Mouse (Mus musculus): Measurements from ENCODE around the gene Kctd20. TPM values are rescaled to one million over a fixed set of nuclear protein-coding genes. Genes with fewer than 3 reads are reported as not detected.
A peak's percentile ranks its signal among the peaks of the same experiment; 100 is the strongest.

Gene Kctd20
- polyA plus RNA-seq, 1 experiment from 2014 or later: 118 TPM

GRCm38 (mm10) chr17:28940776-28941555, 10.8 kb upstream of the Kctd20 start:
- 92% methylated on average over 25 of the region's 25 CpGs for WGBS
- Histone ChIP-seq H3K27ac (ENCODE audit: low read depth, low read length) (no peak overlapping the region), H3K36me3 (ENCODE audit: control insufficient read depth, insufficient read depth, low read length) (no peaks in the 10 kb centered on the region), H3K9me3 (ENCODE audit: control insufficient read depth, low read length) (no peaks in the 10 kb centered on the region), H3K4me2 (ENCODE audit: low read depth) (no peak overlapping the region), H3K9ac (ENCODE audit: low read length) (no peak overlapping the region), H3K4me3 (ENCODE audit: low read depth, low read length) (no peak overlapping the region), H3K27me3 (ENCODE audit: control insufficient read depth, insufficient read depth, low read length) (no peaks in the 10 kb centered on the region), H3K4me1 (ENCODE audit: control insufficient read depth, insufficient read depth, low read length) (no peaks in the 10 kb centered on the region)
- DNase-seq (ENCODE audit: low spot score) (no peak), ATAC-seq (ENCODE audit: insufficient read depth, low FRiP score, low TSS enrichment) (no peak)

- H3K36me3 ChIP-seq (ENCODE audit: control insufficient read depth, insufficient read depth, low read length): no peaks in the 10 kb centered on the region
- DNase-seq (ENCODE audit: low spot score) (no peak), ATAC-seq (ENCODE audit: insufficient read depth, low FRiP score, low TSS enrichment) (no peak)
- no peaks in the 10 kb centered on the region for H3K4me1 ChIP-seq (ENCODE audit: control insufficient read depth, insufficient read depth, low read length)
- no peak overlapping the region for H3K4me2 ChIP-seq (ENCODE audit: low read depth)
- WGBS: 77% methylated on average over 10 of the region's 11 CpGs
- H3K9me3 ChIP-seq (ENCODE audit: control insufficient read depth, low read length): no peaks in the 10 kb centered on the region
- H3K27me3 ChIP-seq (ENCODE audit: control insufficient read depth, insufficient read depth, low read length): no peaks in the 10 kb centered on the region
- no peak overlapping the region for H3K9ac ChIP-seq (ENCODE audit: low read length)
- H3K27ac ChIP-seq (ENCODE audit: low read depth, low read length): no peak overlapping the region
- H3K4me3 ChIP-seq (ENCODE audit: low read depth, low read length): no peak overlapping the region
These were observed 9.6 kb upstream of the Kctd20 start for GRCm38 (mm10) chr17:28942101-28942500.

- H3K4me3 ChIP-seq (ENCODE audit: low read depth, low read length): no peak within 1 kb of the TSS
- no peaks in the 10 kb centered on the region for H3K4me1 ChIP-seq (ENCODE audit: control insufficient read depth, insufficient read depth, low read length)
- no peak for ATAC-seq (ENCODE audit: insufficient read depth, low FRiP score, low TSS enrichment)
- no peaks in the 10 kb centered on the region for H3K27me3 ChIP-seq (ENCODE audit: control insufficient read depth, insufficient read depth, low read length)
- H3K9ac ChIP-seq (ENCODE audit: low read length): no peak within 1 kb of the TSS
- WGBS: 93% methylated on average over 7 of the region's 7 CpGs
- H3K9me3 ChIP-seq (ENCODE audit: control insufficient read depth, low read length): peaks cover 2% of the 10 kb centered on the region; the same call in 1 of the 2 replicates
- no peaks in the 10 kb centered on the region for H3K36me3 ChIP-seq (ENCODE audit: control insufficient read depth, insufficient read depth, low read length)
- H3K4me2 ChIP-seq (ENCODE audit: low read depth): no peak within 1 kb of the TSS
- no peak for DNase-seq (ENCODE audit: low spot score)
- no peak within 1 kb of the TSS for H3K27ac ChIP-seq (ENCODE audit: low read depth, low read length)
These were observed 8.0 kb upstream of the Kctd20 start, which contains the start of gene Pxt1 for GRCm38 (mm10) chr17:28943740-28944139. Gene Pxt1 (minus strand): TSS chr17:28943840.

- H3K36me3 ChIP-seq (ENCODE audit: control insufficient read depth, insufficient read depth, low read length): no peaks in the 10 kb centered on the region
- ATAC-seq (ENCODE audit: insufficient read depth, low FRiP score, low TSS enrichment): no peak
These were observed 7.3 kb upstream of the Kctd20 start for GRCm38 (mm10) chr17:28944481-28944880.

DNA sequence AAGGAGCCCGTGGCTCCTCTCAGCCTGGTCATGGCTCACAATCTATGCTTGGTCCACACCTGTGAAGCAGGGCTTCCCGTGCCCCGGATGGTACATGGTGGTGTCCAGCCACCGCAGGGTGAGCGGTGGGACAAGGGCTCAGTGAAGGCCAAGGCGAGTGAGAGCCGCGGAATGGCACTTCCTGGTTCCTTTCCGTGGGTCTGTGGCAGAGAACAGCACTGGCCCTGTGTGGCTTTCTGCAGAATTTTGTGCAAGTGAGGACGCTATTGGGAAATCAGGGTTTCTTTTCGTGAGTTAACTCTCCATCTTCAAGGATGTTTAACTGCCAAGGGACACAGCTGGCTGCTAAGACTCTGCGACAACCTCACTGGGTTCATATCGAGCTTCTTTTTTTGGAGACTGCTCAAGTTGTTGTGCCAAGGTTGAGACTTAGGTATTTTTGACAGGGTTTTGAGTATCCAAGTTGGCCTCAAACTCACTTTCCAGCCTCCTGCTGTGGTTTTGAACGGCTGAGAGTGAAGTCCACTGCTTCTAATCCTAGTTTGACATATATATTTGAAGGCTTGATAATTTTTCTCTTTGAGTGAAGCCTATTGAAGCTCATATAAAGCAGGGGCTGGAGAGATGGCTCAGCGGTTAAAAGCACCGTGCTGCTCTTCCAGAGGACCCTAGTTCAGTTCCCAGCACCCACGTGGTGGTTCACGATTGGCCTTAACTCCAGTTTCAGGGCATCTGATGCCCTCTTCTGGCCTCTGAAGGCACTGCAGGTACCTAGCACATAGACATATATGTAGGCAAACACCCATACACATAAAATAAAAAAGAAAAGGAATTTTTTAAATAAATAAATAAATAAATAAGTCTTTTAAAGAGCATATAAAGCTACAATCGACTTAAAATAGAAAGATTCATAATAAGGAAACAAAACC, 4.5 kb upstream of the Kctd20 start:
- no peak for DNase-seq (ENCODE audit: low spot score)

More at GRCm38 (mm10) chr17:28944481-28944880, 7.3 kb upstream of the Kctd20 start:
- Histone ChIP-seq H3K27ac (ENCODE audit: low read depth, low read length) (no peak overlapping the region), H3K9ac (ENCODE audit: low read length) (no peak overlapping the region), H3K4me3 (ENCODE audit: low read depth, low read length) (no peak overlapping the region), H3K4me2 (ENCODE audit: low read depth) (no peak overlapping the region), H3K9me3 (ENCODE audit: control insufficient read depth, low read length) (peaks cover 2% of the 10 kb centered on the region; the same call in 1 of the 2 replicates), H3K4me1 (ENCODE audit: control insufficient read depth, insufficient read depth, low read length) (no peaks in the 10 kb centered on the region), H3K27me3 (ENCODE audit: control insufficient read depth, insufficient read depth, low read length) (no peaks in the 10 kb centered on the region)
- 89% methylated on average over 7 of the region's 7 CpGs for WGBS
- no peak for DNase-seq (ENCODE audit: low spot score)

GRCm38 (mm10) chr17:28948661-28949060, 3.1 kb upstream of the Kctd20 start:
- Histone ChIP-seq H3K4me3 (ENCODE audit: low read depth, low read length) (no peak overlapping the region), H3K9me3 (ENCODE audit: control insufficient read depth, low read length) (peaks cover 2% of the 10 kb centered on the region; the same call in 1 of the 2 replicates), H3K36me3 (ENCODE audit: control insufficient read depth, insufficient read depth, low read length) (no peaks in the 10 kb centered on the region), H3K4me1 (ENCODE audit: control insufficient read depth, insufficient read depth, low read length) (peaks cover 10% of the 10 kb centered on the region), H3K9ac (ENCODE audit: low read length) (no peak overlapping the region), H3K27ac (ENCODE audit: low read depth, low read length) (no peak overlapping the region), H3K27me3 (ENCODE audit: control insufficient read depth, insufficient read depth, low read length) (no peaks in the 10 kb centered on the region), H3K4me2 (ENCODE audit: low read depth) (no peak overlapping the region)
- DNase-seq (ENCODE audit: low spot score): no peak
- ATAC-seq (ENCODE audit: insufficient read depth, low FRiP score, low TSS enrichment): no peak
- WGBS: 83% methylated on average over 4 of the region's 4 CpGs

More for the DNA sequence above, 4.5 kb upstream of the Kctd20 start:
- Histone ChIP-seq H3K27ac (ENCODE audit: low read depth, low read length) (no peak overlapping the region), H3K9ac (ENCODE audit: low read length) (no peak overlapping the region), H3K36me3 (ENCODE audit: control insufficient read depth, insufficient read depth, low read length) (no peaks in the 10 kb centered on the region), H3K4me3 (ENCODE audit: low read depth, low read length) (no peak overlapping the region), H3K4me2 (ENCODE audit: low read depth) (no peak overlapping the region), H3K27me3 (ENCODE audit: control insufficient read depth, insufficient read depth, low read length) (no peaks in the 10 kb centered on the region), H3K9me3 (ENCODE audit: control insufficient read depth, low read length) (peaks cover 2% of the 10 kb centered on the region; the same call in 1 of the 2 replicates), H3K4me1 (ENCODE audit: control insufficient read depth, insufficient read depth, low read length) (peaks cover 4% of the 10 kb centered on the region)
- WGBS: 93% methylated on average over 19 of the region's 19 CpGs
- ATAC-seq (ENCODE audit: insufficient read depth, low FRiP score, low TSS enrichment): no peak

GRCm38 (mm10) chr17:28950751-28951150, 999 bp upstream of the Kctd20 start:
- peaks cover 11% of the 10 kb centered on the region for H3K4me1 ChIP-seq (ENCODE audit: control insufficient read depth, insufficient read depth, low read length)
- H3K9me3 ChIP-seq (ENCODE audit: control insufficient read depth, low read length): peaks cover 2% of the 10 kb centered on the region; the same call in 1 of the 2 replicates
- H3K9ac ChIP-seq (ENCODE audit: low read length): no peak overlapping the region
- ATAC-seq (ENCODE audit: insufficient read depth, low FRiP score, low TSS enrichment): no peak
- no peaks in the 10 kb centered on the region for H3K36me3 ChIP-seq (ENCODE audit: control insufficient read depth, insufficient read depth, low read length)
- H3K27ac ChIP-seq (ENCODE audit: low read depth, low read length): no peak overlapping the region
- H3K4me3 ChIP-seq (ENCODE audit: low read depth, low read length): no peak overlapping the region
- DNase-seq (ENCODE audit: low spot score): no peak
- H3K27me3 ChIP-seq (ENCODE audit: control insufficient read depth, insufficient read depth, low read length): no peaks in the 10 kb centered on the region
- WGBS: 78% methylated on average over 4 of the region's 4 CpGs
- no peak overlapping the region for H3K4me2 ChIP-seq (ENCODE audit: low read depth)

GRCm38 (mm10) chr17:28953251-28953650, 1.5 kb downstream of the Kctd20 start:
- DNase-seq (ENCODE audit: low spot score) (peak; percentile 23), ATAC-seq (ENCODE audit: insufficient read depth, low FRiP score, low TSS enrichment) (no peak)
- Histone ChIP-seq H3K4me2 (ENCODE audit: low read depth) (peak overlapping the region; percentile 77), H3K36me3 (ENCODE audit: control insufficient read depth, insufficient read depth, low read length) (no peaks in the 10 kb centered on the region; the same call in none of the 2 replicates), H3K4me1 (ENCODE audit: control insufficient read depth, insufficient read depth, low read length) (peaks cover 11% of the 10 kb centered on the region), H3K9me3 (ENCODE audit: control insufficient read depth, low read length) (no peaks in the 10 kb centered on the region), H3K27me3 (ENCODE audit: control insufficient read depth, insufficient read depth, low read length) (no peaks in the 10 kb centered on the region), H3K4me3 (ENCODE audit: low read depth, low read length) (peak overlapping the region; percentile 57), H3K9ac (ENCODE audit: low read length) (peak overlapping the region; percentile 95), H3K27ac (ENCODE audit: low read depth, low read length) (no peak overlapping the region)
- WGBS: 31% methylated on average over 9 of the region's 9 CpGs

Data from neural tube, embryonic 11.5 days (tissue).